Mouse (Mus musculus): ENCODE results near the gene Rtp4. TPM values are rescaled to one million over a fixed set of nuclear protein-coding genes. Genes with fewer than 3 reads are reported as not detected.

Rtp4 gene
- polyA plus RNA-seq (2014; fragmentation: Nextera tagmentation; extraction: Ambion mirVana): 4.0 and 4.6 TPM in 2 replicates

DNA sequence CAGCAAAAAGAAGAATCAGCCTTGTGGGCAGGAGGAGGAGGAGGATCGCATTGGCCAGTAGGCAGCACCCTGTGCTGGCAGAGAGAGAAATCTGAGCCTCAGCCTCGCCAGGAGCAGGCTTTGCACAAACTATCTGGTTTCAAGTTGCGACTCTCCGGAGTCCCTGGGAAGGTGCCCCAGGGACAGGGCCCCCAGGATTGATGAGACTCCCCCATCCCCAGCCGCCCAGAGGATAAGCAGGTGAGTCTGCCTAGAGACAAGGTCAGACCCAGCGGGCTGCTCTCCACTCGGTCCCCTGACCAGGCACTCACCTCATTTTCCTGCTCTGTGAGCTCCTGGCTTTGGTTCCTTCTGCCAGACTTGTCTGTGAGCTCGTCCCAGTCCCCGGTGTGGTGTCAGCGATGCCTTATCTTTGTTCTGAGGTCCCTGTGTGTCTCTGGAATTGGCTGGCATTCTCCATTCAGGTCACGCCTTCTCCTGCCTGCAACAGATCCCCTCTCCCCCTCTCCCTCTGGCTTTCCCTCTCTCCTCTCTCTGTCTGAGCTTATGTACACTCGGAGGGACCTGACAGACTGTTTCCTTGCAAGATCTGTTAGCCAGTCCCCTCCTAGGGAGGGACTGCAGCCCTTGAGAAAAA lies at the start of gene Rtp4, which contains the start of gene Masp1:
Gene Rtp4 (plus strand): TSS at position 57 of the 637 bp plus-strand sequence.
Gene Masp1 (minus strand): TSS at position 581 of the 637 bp plus-strand sequence.
- peak; percentile 77 for ATAC-seq (ENCODE audit: low FRiP score)
- H3K4me2 ChIP-seq (replicated peaks): peak within 1 kb of the TSS; percentile 60
- H3K9ac ChIP-seq: peak within 1 kb of the TSS; percentile 70
- DNase-seq (ENCODE audit: low spot score): peak; percentile 64
- H3K4me3 ChIP-seq (replicated peaks; ENCODE audit: low read length): peak within 1 kb of the TSS; percentile 39
- H3K4me1 ChIP-seq (replicated peaks; ENCODE audit: control insufficient read depth, insufficient read depth, low read length): peaks cover 53% of the 10 kb centered on the region
- H3K27me3 ChIP-seq (ENCODE audit: control insufficient read depth, insufficient read depth, low read length): no peaks in the 10 kb centered on the region
- H3K36me3 ChIP-seq (replicated peaks; ENCODE audit: control insufficient read depth, insufficient read depth): no peaks in the 10 kb centered on the region
- 1% methylated on average over 12 of the region's 12 CpGs for WGBS
- no peaks in the 10 kb centered on the region for H3K9me3 ChIP-seq (ENCODE audit: control insufficient read depth, low read length)
- H3K27ac ChIP-seq: peak within 1 kb of the TSS; percentile 89

GRCm38 (mm10) chr16:23471551-23471950 lies 48.5 kb upstream of the Rtp4 start:
- ATAC-seq (ENCODE audit: low FRiP score) (no peak), DNase-seq (ENCODE audit: low spot score) (no peak)
- Histone ChIP-seq H3K9me3 (ENCODE audit: control insufficient read depth, low read length) (no peaks in the 10 kb centered on the region), H3K4me2 (replicated peaks) (no peak overlapping the region), H3K27ac (no peak overlapping the region), H3K27me3 (ENCODE audit: control insufficient read depth, insufficient read depth, low read length) (no peaks in the 10 kb centered on the region), H3K9ac (no peak overlapping the region), H3K4me3 (replicated peaks; ENCODE audit: low read length) (no peak overlapping the region), H3K36me3 (replicated peaks; ENCODE audit: control insufficient read depth, insufficient read depth) (peaks cover 11% of the 10 kb centered on the region), H3K4me1 (replicated peaks; ENCODE audit: control insufficient read depth, insufficient read depth, low read length) (no peaks in the 10 kb centered on the region)
- 90% methylated on average over 6 of the region's 6 CpGs for WGBS

GRCm38 (mm10) chr16:23472046-23472445 lies 48.0 kb upstream of the Rtp4 start:
- DNase-seq (ENCODE audit: low spot score) (no peak), ATAC-seq (ENCODE audit: low FRiP score) (no peak)
- Histone ChIP-seq H3K9me3 (ENCODE audit: control insufficient read depth, low read length) (no peaks in the 10 kb centered on the region), H3K36me3 (replicated peaks; ENCODE audit: control insufficient read depth, insufficient read depth) (peaks cover 11% of the 10 kb centered on the region), H3K4me1 (replicated peaks; ENCODE audit: control insufficient read depth, insufficient read depth, low read length) (no peaks in the 10 kb centered on the region), H3K27ac (no peak overlapping the region), H3K9ac (no peak overlapping the region), H3K4me3 (replicated peaks; ENCODE audit: low read length) (no peak overlapping the region), H3K27me3 (ENCODE audit: control insufficient read depth, insufficient read depth, low read length) (no peaks in the 10 kb centered on the region), H3K4me2 (replicated peaks) (no peak overlapping the region)
- WGBS: 80% methylated on average over 3 of the region's 3 CpGs

GRCm38 (mm10) chr16:23475651-23476050 lies 44.4 kb upstream of the Rtp4 start:
- DNase-seq (ENCODE audit: low spot score) (no peak), ATAC-seq (ENCODE audit: low FRiP score) (no peak)
- Histone ChIP-seq H3K36me3 (replicated peaks; ENCODE audit: control insufficient read depth, insufficient read depth) (no peaks in the 10 kb centered on the region; the same call in 1 of the 2 replicates), H3K27ac (no peak overlapping the region), H3K27me3 (ENCODE audit: control insufficient read depth, insufficient read depth, low read length) (no peaks in the 10 kb centered on the region), H3K4me2 (replicated peaks) (no peak overlapping the region), H3K4me1 (replicated peaks; ENCODE audit: control insufficient read depth, insufficient read depth, low read length) (no peaks in the 10 kb centered on the region), H3K9me3 (ENCODE audit: control insufficient read depth, low read length) (no peaks in the 10 kb centered on the region), H3K9ac (no peak overlapping the region), H3K4me3 (replicated peaks; ENCODE audit: low read length) (no peak overlapping the region)
- WGBS: 95% methylated on average over 4 of the region's 4 CpGs

- Histone ChIP-seq H3K36me3 (replicated peaks; ENCODE audit: control insufficient read depth, insufficient read depth) (no peaks in the 10 kb centered on the region; the same call in 1 of the 2 replicates), H3K4me2 (replicated peaks) (no peak overlapping the region), H3K27ac (no peak overlapping the region), H3K4me3 (replicated peaks; ENCODE audit: low read length) (no peak overlapping the region), H3K4me1 (replicated peaks; ENCODE audit: control insufficient read depth, insufficient read depth, low read length) (no peaks in the 10 kb centered on the region), H3K27me3 (ENCODE audit: control insufficient read depth, insufficient read depth, low read length) (no peaks in the 10 kb centered on the region), H3K9me3 (ENCODE audit: control insufficient read depth, low read length) (no peaks in the 10 kb centered on the region), H3K9ac (no peak overlapping the region)
- no peak for ATAC-seq (ENCODE audit: low FRiP score)
- DNase-seq (ENCODE audit: low spot score): no peak
Observed at GRCm38 (mm10) chr16:23476598-23476997, 43.5 kb upstream of the Rtp4 start.

DNA sequence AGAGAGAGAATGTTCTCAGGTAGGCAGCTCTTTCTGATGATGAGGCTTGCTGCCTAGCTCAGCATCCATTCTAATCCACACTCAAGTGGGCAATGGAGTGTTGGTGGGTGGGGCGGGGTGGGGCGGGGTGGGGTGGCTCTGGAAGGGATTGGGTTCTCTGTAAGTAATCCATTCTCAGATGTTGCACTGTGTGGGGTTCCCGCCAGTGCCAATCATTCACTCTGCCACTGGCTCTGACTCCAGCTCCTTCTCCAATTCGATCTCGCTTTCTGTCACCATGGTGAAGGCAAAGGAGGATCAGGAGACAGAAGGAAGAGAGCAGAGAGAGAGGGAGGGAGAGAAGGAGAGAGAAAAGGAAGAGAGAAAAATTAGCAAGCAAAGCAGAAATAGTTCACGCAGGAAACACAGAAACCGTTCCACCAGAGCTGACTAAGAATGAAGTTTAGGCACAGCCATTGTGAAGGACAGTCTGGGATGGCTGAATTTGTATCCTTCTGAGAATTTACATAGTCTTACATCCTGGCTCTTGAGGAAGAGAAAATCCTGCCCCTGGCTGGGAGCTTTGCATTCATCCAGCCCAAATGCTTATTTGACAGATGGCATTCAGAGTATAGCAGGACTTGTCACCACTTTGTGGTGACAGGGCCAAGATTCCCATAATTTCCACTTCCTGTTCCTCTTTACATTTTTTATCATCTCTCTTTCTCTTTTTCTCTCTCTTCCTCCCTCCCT lies 40.1 kb upstream of the Rtp4 start:
- Histone ChIP-seq H3K4me3 (replicated peaks; ENCODE audit: low read length) (no peak overlapping the region), H3K27me3 (ENCODE audit: control insufficient read depth, insufficient read depth, low read length) (no peaks in the 10 kb centered on the region), H3K4me1 (replicated peaks; ENCODE audit: control insufficient read depth, insufficient read depth, low read length) (no peaks in the 10 kb centered on the region), H3K9ac (no peak overlapping the region), H3K27ac (no peak overlapping the region), H3K36me3 (replicated peaks; ENCODE audit: control insufficient read depth, insufficient read depth) (peaks cover 11% of the 10 kb centered on the region; the same call in 1 of the 2 replicates), H3K9me3 (ENCODE audit: control insufficient read depth, low read length) (no peaks in the 10 kb centered on the region), H3K4me2 (replicated peaks) (no peak overlapping the region)
- DNase-seq (ENCODE audit: low spot score) (no peak), ATAC-seq (ENCODE audit: low FRiP score) (no peak)
- WGBS: 67% methylated on average over 7 of the region's 7 CpGs

DNA sequence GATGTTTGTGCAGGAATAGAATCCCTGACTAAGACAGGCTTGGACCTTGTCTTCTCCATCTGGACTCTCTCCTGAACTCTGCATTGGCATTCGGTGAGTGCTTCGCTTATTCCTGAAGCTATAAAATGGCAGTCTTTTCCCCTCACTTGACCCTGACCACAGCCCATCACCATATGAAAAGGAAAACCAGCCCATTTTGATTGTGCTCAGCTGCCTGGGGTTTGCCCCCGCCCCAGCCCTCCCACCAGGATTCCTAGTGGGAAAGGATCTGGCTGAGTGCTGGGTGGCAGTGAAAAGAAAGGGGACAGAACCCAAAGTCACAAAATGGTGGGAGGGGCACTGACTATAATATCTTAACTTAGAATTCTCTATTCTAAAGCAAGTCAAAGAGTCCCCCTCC lies 37.9 kb upstream of the Rtp4 start:
- 23% methylated on average over 3 of the region's 3 CpGs for WGBS
- Histone ChIP-seq H3K27ac (no peak overlapping the region), H3K36me3 (replicated peaks; ENCODE audit: control insufficient read depth, insufficient read depth) (peaks cover 21% of the 10 kb centered on the region; the same call in 1 of the 2 replicates), H3K4me2 (replicated peaks) (no peak overlapping the region), H3K9ac (no peak overlapping the region), H3K27me3 (ENCODE audit: control insufficient read depth, insufficient read depth, low read length) (no peaks in the 10 kb centered on the region), H3K4me3 (replicated peaks; ENCODE audit: low read length) (no peak overlapping the region), H3K9me3 (ENCODE audit: control insufficient read depth, low read length) (no peaks in the 10 kb centered on the region), H3K4me1 (replicated peaks; ENCODE audit: control insufficient read depth, insufficient read depth, low read length) (no peaks in the 10 kb centered on the region)
- no peak for ATAC-seq (ENCODE audit: low FRiP score)
- DNase-seq (ENCODE audit: low spot score): no peak

DNA sequence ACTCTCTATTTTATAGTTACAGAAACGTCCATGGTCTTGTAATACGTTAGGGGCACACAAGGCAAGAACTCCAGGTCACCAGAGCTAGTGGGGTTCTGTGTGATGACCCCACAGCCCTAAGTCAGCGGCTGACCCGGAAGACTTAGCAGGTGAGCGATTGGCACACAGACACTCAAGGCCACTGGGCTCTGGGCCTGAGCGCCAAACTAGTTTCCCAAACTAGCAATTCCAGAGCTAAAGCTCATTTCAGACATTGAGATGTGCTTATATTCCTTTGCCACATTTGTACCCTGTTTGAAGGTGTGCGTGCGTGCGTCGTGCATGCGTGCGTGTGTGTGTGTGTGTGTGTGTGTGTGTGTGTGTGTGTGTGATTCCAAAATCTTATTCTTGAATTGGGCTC lies 37.2 kb upstream of the Rtp4 start:
- Histone ChIP-seq H3K4me3 (replicated peaks; ENCODE audit: low read length) (no peak overlapping the region), H3K4me2 (replicated peaks) (no peak overlapping the region), H3K27me3 (ENCODE audit: control insufficient read depth, insufficient read depth, low read length) (no peaks in the 10 kb centered on the region), H3K4me1 (replicated peaks; ENCODE audit: control insufficient read depth, insufficient read depth, low read length) (no peaks in the 10 kb centered on the region), H3K9ac (no peak overlapping the region), H3K36me3 (replicated peaks; ENCODE audit: control insufficient read depth, insufficient read depth) (peaks cover 21% of the 10 kb centered on the region; the same call in 1 of the 2 replicates), H3K9me3 (ENCODE audit: control insufficient read depth, low read length) (no peaks in the 10 kb centered on the region), H3K27ac (no peak overlapping the region)
- DNase-seq (ENCODE audit: low spot score) (no peak), ATAC-seq (ENCODE audit: low FRiP score) (no peak)
- WGBS: 93% methylated on average over 12 of the region's 12 CpGs

GRCm38 (mm10) chr16:23483292-23483691 lies 36.8 kb upstream of the Rtp4 start:
- H3K4me2 ChIP-seq (replicated peaks): no peak overlapping the region
- H3K9me3 ChIP-seq (ENCODE audit: control insufficient read depth, low read length): no peaks in the 10 kb centered on the region
- no peak overlapping the region for H3K9ac ChIP-seq
- 89% methylated on average over 10 of the region's 10 CpGs for WGBS
- no peak overlapping the region for H3K27ac ChIP-seq
- no peak for ATAC-seq (ENCODE audit: low FRiP score)
- peaks cover 21% of the 10 kb centered on the region; the same call in 1 of the 2 replicates for H3K36me3 ChIP-seq (replicated peaks; ENCODE audit: control insufficient read depth, insufficient read depth)
- no peaks in the 10 kb centered on the region for H3K4me1 ChIP-seq (replicated peaks; ENCODE audit: control insufficient read depth, insufficient read depth, low read length)
- H3K27me3 ChIP-seq (ENCODE audit: control insufficient read depth, insufficient read depth, low read length): no peaks in the 10 kb centered on the region
- no peak for DNase-seq (ENCODE audit: low spot score)
- H3K4me3 ChIP-seq (replicated peaks; ENCODE audit: low read length): no peak overlapping the region

Measured in hindbrain, embryonic 14.5 days (tissue).